Comparison of ENCODE assay signal across 9 mouse cellular contexts in the genomic region with DNA sequence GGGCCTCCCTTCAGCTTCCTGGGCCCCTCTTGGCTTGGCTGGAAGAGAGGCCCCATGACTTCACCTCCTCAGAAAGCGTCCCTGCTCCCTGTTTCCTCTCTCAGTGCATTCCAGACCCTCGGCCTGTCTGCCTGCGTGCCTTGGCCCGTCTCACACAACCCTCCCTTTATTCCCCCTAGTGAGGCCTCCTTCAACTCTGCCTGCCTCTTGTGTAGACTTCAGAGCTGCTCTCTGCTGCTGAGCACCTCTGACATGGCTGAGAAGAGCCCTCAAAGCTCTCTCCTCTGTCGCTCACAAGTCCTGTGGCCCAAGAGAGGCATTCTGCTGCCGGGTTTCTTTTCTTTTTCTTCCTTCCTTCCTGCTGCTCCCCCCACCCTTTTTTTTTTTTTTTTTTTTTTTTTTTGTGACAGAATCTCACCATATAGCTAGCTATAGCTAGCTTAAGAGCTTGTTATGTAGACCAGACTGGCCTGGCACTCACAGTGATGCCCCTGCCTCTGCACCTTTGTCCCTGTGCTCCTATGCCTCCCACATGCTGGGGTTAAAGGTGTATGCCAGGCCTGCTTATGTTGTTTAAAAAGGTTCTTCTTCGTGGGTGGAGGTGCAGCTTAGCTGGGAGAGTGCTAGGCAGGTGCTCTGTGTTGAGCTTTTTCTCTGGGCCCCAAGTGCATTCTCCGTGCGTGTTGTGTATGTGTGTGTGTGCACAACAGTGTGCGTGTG. TPM values are rescaled to one million over a fixed set of nuclear protein-coding genes. Genes with fewer than 3 reads are reported as not detected.
A peak's percentile ranks its signal among the peaks of the same experiment; 100 is the strongest.
DNase-seq lines count a peak whose midpoint lies in the region; ATAC-seq lines count a peak whose summit lies in the region.
"Had no signal": no experiment of that assay in that cellular context is flagged by ENCODE, and none has a peak within 500 bp of the region (broad histone marks: within the 10 kb centered on the region; RNA-seq: fewer than 3 reads in every experiment).

No protein-coding gene starts in this region.

- H3K9ac ChIP-seq in kidney, embryonic 14.5 days (ENCODE audit: low read depth, low read length) = peak overlapping the region; percentile 38; the same call in 1 of the 2 replicates
- H3K9ac ChIP-seq in forebrain, embryonic 13.5 days = peak overlapping the region; percentile 45
- H3K9ac ChIP-seq in neural tube, embryonic 15.5 days (replicated peaks) = no peak overlapping the region

- H3K36me3 ChIP-seq in kidney, embryonic 14.5 days (ENCODE audit: control insufficient read depth, insufficient read depth, low read length) = no peaks in the 10 kb centered on the region
- H3K36me3 ChIP-seq in forebrain, embryonic 13.5 days (ENCODE audit: poor library complexity, severe bottlenecking) = no peaks in the 10 kb centered on the region
- H3K36me3 ChIP-seq in neural tube, embryonic 15.5 days = no peaks in the 10 kb centered on the region

- no peaks in the 10 kb centered on the region for H3K27me3 ChIP-seq in kidney, embryonic 14.5 days (ENCODE audit: control insufficient read depth, insufficient read depth, low read length)
- H3K27me3 ChIP-seq in forebrain, embryonic 13.5 days = no peaks in the 10 kb centered on the region
- no peaks in the 10 kb centered on the region for H3K27me3 ChIP-seq in neural tube, embryonic 15.5 days (replicated peaks)
- H3K27me3 ChIP-seq: Patski had no signal

- no peak overlapping the region for H3K4me2 ChIP-seq in kidney, embryonic 14.5 days (replicated peaks; ENCODE audit: low read depth, low read length)
- no peak overlapping the region for H3K4me2 ChIP-seq in forebrain, embryonic 13.5 days
- H3K4me2 ChIP-seq in neural tube, embryonic 15.5 days = no peak overlapping the region

- ATAC-seq in kidney, embryonic 14.5 days (ENCODE audit: low FRiP score, low TSS enrichment) = peak; percentile 81
- peak; percentile 21; the same call in 1 of the 2 replicates for ATAC-seq in forebrain, embryonic 13.5 days
- ATAC-seq in neural tube, embryonic 15.5 days (ENCODE audit: low FRiP score) = no peak
- ATAC-seq in monocyte, adult 5-6 weeks (replicated peaks; ENCODE audit: insufficient number of reproducible peaks, low FRiP score, low TSS enrichment, poor library complexity, severe bottlenecking) = no peak
- no peak for ATAC-seq in cerebellum, adult (ENCODE audit: insufficient number of reproducible peaks, low FRiP score, low TSS enrichment)
- ATAC-seq: Patski had no signal

- peaks cover 28% of the 10 kb centered on the region for H3K4me1 ChIP-seq in kidney, embryonic 14.5 days (ENCODE audit: control insufficient read depth, insufficient read depth, low read length)
- H3K4me1 ChIP-seq in forebrain, embryonic 13.5 days = peaks cover 23% of the 10 kb centered on the region
- peaks cover 13% of the 10 kb centered on the region; the same call in 1 of the 2 replicates for H3K4me1 ChIP-seq in neural tube, embryonic 15.5 days

- no peaks in the 10 kb centered on the region for H3K9me3 ChIP-seq in kidney, embryonic 14.5 days (ENCODE audit: control insufficient read depth, low read length)
- H3K9me3 ChIP-seq in forebrain, embryonic 13.5 days (replicated peaks) = no peaks in the 10 kb centered on the region
- H3K9me3 ChIP-seq in neural tube, embryonic 15.5 days (replicated peaks) = no peaks in the 10 kb centered on the region

- no peak overlapping the region for H3K4me3 ChIP-seq in kidney, embryonic 14.5 days (ENCODE audit: low read length)
- H3K4me3 ChIP-seq in forebrain, embryonic 13.5 days = no peak overlapping the region
- H3K4me3 ChIP-seq in neural tube, embryonic 15.5 days (replicated peaks) = no peak overlapping the region

- WGBS in kidney, embryonic 14.5 days = 36% methylated on average over 10 of the region's 10 CpGs
- 47% methylated on average over 10 of the region's 10 CpGs for whole genome bisulfite sequencing in forebrain, embryonic 13.5 days
- WGBS in neural tube, embryonic 15.5 days = 54% methylated on average over 10 of the region's 10 CpGs

- peak overlapping the region; percentile 81 for H3K27ac ChIP-seq in kidney, embryonic 14.5 days (ENCODE audit: low read depth, low read length)
- peak overlapping the region; percentile 51; the same call in 1 of the 2 replicates for H3K27ac ChIP-seq in forebrain, embryonic 13.5 days
- peak overlapping the region; percentile 63 for H3K27ac ChIP-seq in neural tube, embryonic 15.5 days (replicated peaks)

- no peak for DNase-seq in kidney, adult 9 months
- peak; percentile 58 for DNase-seq in liver
- no peak for DNase-seq in c-Kit-positive CD71-positive TER-119-positive erythroid progenitor cells, embryonic 14.5 days (ENCODE audit: low spot score)

RNA-seq across cellular contexts. Expression of a gene that starts 22.9 kb away (rescaled TPM):
- polyA plus RNA-seq in kidney, embryonic 14.5 days (2014; fragmentation: Nextera tagmentation; extraction: Ambion mirVana) = 257 and 276 TPM in 2 replicates
- polyA plus RNA-seq in forebrain, embryonic 13.5 days (2015; fragmentation: Nextera tagmentation; extraction: Ambion mirVana) = 67.6 and 75.8 TPM in 2 replicates
- 76.5 and 139 TPM in 2 replicates for polyA plus RNA-seq in neural tube, embryonic 15.5 days (2015; fragmentation: Nextera tagmentation; extraction: Ambion mirVana)
- 152 to 227 TPM (median 161 TPM) in 3 replicates for total RNA-seq in monocyte, adult 5-6 weeks (2017)

RNA-seq across cellular contexts. Expression of a gene that starts 25.6 kb away (rescaled TPM):
- polyA plus RNA-seq in kidney, embryonic 14.5 days (2014; fragmentation: Nextera tagmentation; extraction: Ambion mirVana) = 24.9 and 28.9 TPM in 2 replicates
- 26.5 and 31.0 TPM in 2 replicates for polyA plus RNA-seq in forebrain, embryonic 13.5 days (2015; fragmentation: Nextera tagmentation; extraction: Ambion mirVana)
- 19.5 and 21.5 TPM in 2 replicates for polyA plus RNA-seq in neural tube, embryonic 15.5 days (2015; fragmentation: Nextera tagmentation; extraction: Ambion mirVana)
- 67.5 to 90.9 TPM (median 77.3 TPM) in 3 replicates for total RNA-seq in monocyte, adult 5-6 weeks (2017)

Comparison
In these comparisons a context has a peak if more than half of its experiments do, and no peak if none do; other contexts are left out.
1. ATAC-seq: peak in kidney, embryonic 14.5 days (single experiment) and forebrain, embryonic 13.5 days (single experiment); none in neural tube, embryonic 15.5 days (single experiment), monocyte, adult 5-6 weeks (single experiment) and cerebellum, adult (single experiment).
2. Peak in every context shown above with its lines, with median percentiles within 50 percentile points of each other: H3K27ac ChIP-seq.